Mouse (Mus musculus) embryo, embryonic 10.5 days (tissue): Measurements from ENCODE around the gene Smyd4.

Experiments
- DNase-seq: peaks from one replicate; pipeline ENCODE4 v3.0.0-alpha.2; 2015; ENCODE audit warnings: low spot score

Smyd4 gene

GRCm38 (mm10) chr11:75420037-75420436 is 71.8 kb downstream of the Smyd4 start:
- DNase-seq = no peak

- DNase-seq = no peak
These were observed 72.7 kb downstream of the Smyd4 start for GRCm38 (mm10) chr11:75420810-75421374.

- DNase-seq = peak; percentile 65
These were observed 73.3 kb downstream of the Smyd4 start for GRCm38 (mm10) chr11:75421375-75422012.

- peak; percentile 76 for DNase-seq
These were observed 74.0 kb downstream of the Smyd4 start, which contains the start of gene Serpinf1 for GRCm38 (mm10) chr11:75422013-75422792. Gene Serpinf1, minus strand, starts transcription at chr11:75422701.

- no peak for DNase-seq
These were observed 74.9 kb downstream of the Smyd4 start for GRCm38 (mm10) chr11:75423091-75423490.

- DNase-seq = no peak
These were observed 75.8 kb downstream of the Smyd4 start for GRCm38 (mm10) chr11:75424033-75424432.

GRCm38 (mm10) chr11:75424459-75424858 is 76.2 kb downstream of the Smyd4 start:
- no peak for DNase-seq

GRCm38 (mm10) chr11:75429019-75429705 is 80.9 kb downstream of the Smyd4 start:
- no peak for DNase-seq

GRCm38 (mm10) chr11:75431307-75431706 is 83.1 kb downstream of the Smyd4 start:
- no peak for DNase-seq

GRCm38 (mm10) chr11:75434138-75434537 is 85.9 kb downstream of the Smyd4 start:
- no peak for DNase-seq

GRCm38 (mm10) chr11:75438194-75438593 is 90.0 kb downstream of the Smyd4 start:
- no peak for DNase-seq

GRCm38 (mm10) chr11:75438804-75439203 is 90.6 kb downstream of the Smyd4 start:
- DNase-seq = no peak

- no peak for DNase-seq
These were observed 91.1 kb downstream of the Smyd4 start, which contains the start of gene Serpinf2 for GRCm38 (mm10) chr11:75439363-75439762. Gene Serpinf2, minus strand, starts transcription at chr11:75439591.

- no peak for DNase-seq
These were observed 91.7 kb downstream of the Smyd4 start for GRCm38 (mm10) chr11:75439951-75440350.

GRCm38 (mm10) chr11:75441034-75441433 is 92.8 kb downstream of the Smyd4 start:
- DNase-seq = no peak

- no peak for DNase-seq
These were observed 93.4 kb downstream of the Smyd4 start for GRCm38 (mm10) chr11:75441601-75442000.

- peak; percentile 28 for DNase-seq
These were observed 95.5 kb downstream of the Smyd4 start for GRCm38 (mm10) chr11:75443711-75444110.

- no peak for DNase-seq
These were observed 100.3 kb downstream of the Smyd4 start for GRCm38 (mm10) chr11:75448575-75448974.

GRCm38 (mm10) chr11:75449695-75450094 is 101.5 kb downstream of the Smyd4 start:
- no peak for DNase-seq

GRCm38 (mm10) chr11:75450304-75450908 is 102.2 kb downstream of the Smyd4 start:
- no peak for DNase-seq

GRCm38 (mm10) chr11:75450936-75451335 is 102.7 kb downstream of the Smyd4 start:
- DNase-seq = no peak

- no peak for DNase-seq
These were observed 103.8 kb downstream of the Smyd4 start for GRCm38 (mm10) chr11:75452081-75452480.
